Mouse (Mus musculus) stomach, postnatal 0 days (tissue): ENCODE measurements around the gene Stn1.
A peak's percentile ranks its signal among the peaks of the same experiment; 100 is the strongest.

ENCODE experiments used
- CTCF ChIP-seq: IDR thresholded peaks from 2 replicates; pipeline ENCODE4 v1.5.1; 2016; ENCODE audit warnings: antibody characterized with exemption, low read depth, mild to moderate bottlenecking, moderate library complexity
- EP300 ChIP-seq: optimal IDR thresholded peaks from 2 replicates; pipeline ENCODE3; 2016; ENCODE audit warnings: antibody characterized with exemption

GRCm38 (mm10) chr19:47532449-47532848 is 4.9 kb downstream of the Stn1 start:
- TF ChIP-seq CTCF (peak; percentile 58), EP300 (no peak)
